Mouse (Mus musculus) midbrain, postnatal 0 days (tissue): ENCODE measurements around the gene Sez6l. TPM values are rescaled to one million over a fixed set of nuclear protein-coding genes. Genes with fewer than 3 reads are reported as not detected.

Source experiments
- ATAC-seq: fragments of 200-750 bp; cut with Nextera tagmentation; 2 replicates; pipeline ENCODE4 v1.8.0; 2017; ENCODE audit warnings: moderate number of reproducible peaks, mild to moderate bottlenecking, moderate TSS enrichment, moderate library complexity; ENCODE audit not compliant: low FRiP score
- DNase-seq: peaks from one replicate; pipeline ENCODE4 v3.0.0-alpha.2; 2015; ENCODE audit warnings: low spot score
- H3K27ac ChIP-seq: fragments of 300-500 bp; sonication (generic); 2 replicates; pipeline ENCODE4 v1.5.1; 2014; ENCODE audit warnings: low read depth, mild to moderate bottlenecking, low read length, mixed read lengths
- H3K27me3 ChIP-seq: fragments of 300-500 bp; sonication (generic); 2 replicates; pipeline ENCODE4 v1.6.1; 2014; ENCODE audit warnings: low read length, control low read depth, mixed read lengths; ENCODE audit not compliant: insufficient read depth
- H3K36me3 ChIP-seq: fragments of 300-500 bp; sonication (generic); 2 replicates; pipeline ENCODE4 v1.6.1; 2014; ENCODE audit warnings: low read length, control low read depth, mixed read lengths; ENCODE audit not compliant: insufficient read depth
- H3K4me1 ChIP-seq: fragments of 300-500 bp; sonication (generic); 2 replicates; pipeline ENCODE4 v1.6.1; 2014; ENCODE audit warnings: mild to moderate bottlenecking, control low read depth, antibody characterized with exemption, low read length, mixed read lengths; ENCODE audit not compliant: insufficient read depth
- H3K4me2 ChIP-seq: fragments of 300-500 bp; sonication (generic); 2 replicates; pipeline ENCODE4 v1.6.1; 2014; ENCODE audit warnings: low read depth, mild to moderate bottlenecking, low read length, mixed read lengths; ENCODE audit not compliant: poor library complexity, severe bottlenecking
- H3K4me3 ChIP-seq: fragments of 300-500 bp; sonication (generic); 2 replicates; pipeline ENCODE4 v1.5.1; 2014; ENCODE audit warnings: low read depth, mild to moderate bottlenecking, low read length, moderate library complexity
- H3K9ac ChIP-seq: fragments of 300-500 bp; sonication (generic); replicated peaks from 2 replicates; pipeline ENCODE4 v1.6.1; 2014; ENCODE audit warnings: mild to moderate bottlenecking, low read length, moderate library complexity, mixed read lengths; ENCODE audit not compliant: poor library complexity, severe bottlenecking
- H3K9me3 ChIP-seq: fragments of 300-500 bp; sonication (generic); 2 replicates; pipeline ENCODE4 v1.6.1; 2016; ENCODE audit warnings: low read length, control low read depth
- CTCF ChIP-seq: IDR thresholded peaks from 2 replicates; pipeline ENCODE4 v1.5.1; 2016; ENCODE audit warnings: antibody characterized with exemption, mild to moderate bottlenecking
- WGBS: fragments of 180-500 bp; shearing (Covaris S2); extraction: QIAGEN DNeasy Blood & Tissue Kit; methylation state at CpG from one replicate; pipeline ENCODE4 v1.1.7; 2014; 5-methylcytosine and 5-hydroxymethylcytosine counted together
- polyA plus RNA-seq: library from polyadenylated mRNA; unstranded; fragments of >200 nt; fragmentation: Nextera tagmentation; extraction: Ambion mirVana; gene quantifications from 2 replicates; pipeline ENCODE4 v1.2.1, GENCODE M21; 2015
- total RNA-seq: library from RNA; depleted of rRNA; stranded (reverse); fragments of >200 nt; gene quantifications from 2 replicates; pipeline ENCODE4 v1.2.3, GENCODE M21; 2014; rRNA removed

The Sez6l gene
- total RNA-seq (101 and 115 TPM in 2 replicates), polyA plus RNA-seq (60.7 and 65.7 TPM in 2 replicates)

- H3K27ac ChIP-seq, result peak within 1 kb of the TSS; percentile 87
- peak; percentile 61 for TF ChIP-seq CTCF
- no peaks in the 10 kb centered on the region for H3K36me3 ChIP-seq
- no peaks in the 10 kb centered on the region for H3K27me3 ChIP-seq
- peak within 1 kb of the TSS; percentile 82 for H3K4me2 ChIP-seq
- no peaks in the 10 kb centered on the region for H3K9me3 ChIP-seq
- peak; percentile 90 for DNase-seq
- WGBS, result under 1% methylated on average over 38 of the region's 50 CpGs
- peak; percentile 67 for ATAC-seq
- peak within 1 kb of the TSS; percentile 96 for H3K9ac ChIP-seq
- peak within 1 kb of the TSS; percentile 83 for H3K4me3 ChIP-seq
- peaks cover 17% of the 10 kb centered on the region; the same call in 1 of the 2 replicates for H3K4me1 ChIP-seq
These were observed at the start of gene Sez6l for GRCm38 (mm10) chr5:112576993-112577670. Gene Sez6l (minus strand): TSS chr5:112577185.

DNA sequence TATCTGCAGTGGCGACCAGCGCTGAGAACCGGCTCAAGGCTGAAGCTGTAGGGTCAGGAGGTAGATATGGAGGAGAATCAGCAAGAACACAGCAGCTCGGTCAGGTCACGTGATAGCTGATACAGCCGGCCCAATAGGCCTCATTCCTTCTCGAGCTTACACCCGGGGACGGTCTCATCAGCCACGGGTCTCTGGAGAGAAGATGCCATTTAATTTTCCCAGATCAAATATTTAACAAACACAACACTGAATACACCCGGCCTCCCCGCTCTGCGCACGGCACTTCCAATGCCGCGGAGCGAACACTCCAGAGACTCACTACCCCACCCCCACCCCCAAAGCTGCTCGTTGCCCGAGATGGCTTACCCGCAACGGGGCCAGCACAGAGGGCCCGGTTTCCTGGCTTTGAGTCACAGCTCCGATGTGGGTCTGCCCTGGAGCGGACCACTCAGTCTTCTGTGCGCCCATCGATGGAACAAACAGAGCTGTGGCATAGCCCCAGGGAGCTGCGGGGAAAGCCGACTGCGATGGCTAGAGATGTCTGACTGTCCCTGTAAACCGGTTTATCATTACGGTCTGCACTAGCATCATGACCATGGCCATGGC, 48.7 kb upstream of the Sez6l start:
- Histone ChIP-seq H3K27me3 (no peaks in the 10 kb centered on the region), H3K4me3 (no peak overlapping the region), H3K9me3 (no peaks in the 10 kb centered on the region), H3K4me1 (peaks cover 9% of the 10 kb centered on the region), H3K4me2 (no peak overlapping the region), H3K9ac (no peak overlapping the region), H3K36me3 (no peaks in the 10 kb centered on the region), H3K27ac (no peak overlapping the region)
- no peak for TF ChIP-seq CTCF
- no peak for DNase-seq
- 0 out of 2 replicates have a peak, but pooled peaks have one; percentile 17 for ATAC-seq
- WGBS, result 31% methylated on average over 31 of the region's 31 CpGs

DNA sequence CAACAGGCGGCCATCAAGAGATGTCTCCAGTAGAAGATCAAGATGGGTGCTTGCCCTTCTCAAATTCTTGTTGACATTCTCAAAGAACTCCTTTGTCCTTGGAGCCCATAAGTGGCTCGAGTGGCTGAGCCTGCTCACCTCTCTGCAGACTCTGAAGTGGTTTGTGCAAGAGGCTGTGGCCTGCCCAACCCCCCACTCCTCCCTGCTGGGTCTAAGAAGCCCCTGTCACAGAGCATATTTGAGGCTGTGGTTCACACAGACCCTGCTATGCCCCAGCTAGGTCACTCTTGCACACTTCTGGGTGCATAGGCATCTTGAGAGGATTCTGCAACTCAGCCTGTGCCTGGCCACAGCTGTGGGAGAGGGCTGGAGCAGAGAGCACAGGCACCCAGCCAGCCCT, 46.0 kb upstream of the Sez6l start:
- TF ChIP-seq CTCF, result no peak
- Histone ChIP-seq H3K4me3 (no peak overlapping the region), H3K4me1 (peaks cover 6% of the 10 kb centered on the region), H3K4me2 (no peak overlapping the region), H3K27ac (peak overlapping the region; percentile 38; the same call in 1 of the 2 replicates), H3K36me3 (no peaks in the 10 kb centered on the region), H3K9me3 (no peaks in the 10 kb centered on the region), H3K9ac (no peak overlapping the region), H3K27me3 (no peaks in the 10 kb centered on the region)
- WGBS, result 47% methylated on average over 2 of the region's 2 CpGs
- ATAC-seq (no peak), DNase-seq (no peak)

- Histone ChIP-seq H3K4me2 (no peak overlapping the region), H3K9me3 (no peaks in the 10 kb centered on the region), H3K4me1 (peaks cover 6% of the 10 kb centered on the region; the same call in 1 of the 2 replicates), H3K36me3 (no peaks in the 10 kb centered on the region), H3K4me3 (no peak overlapping the region), H3K9ac (no peak overlapping the region), H3K27me3 (no peaks in the 10 kb centered on the region), H3K27ac (no peak overlapping the region)
- WGBS, result 67% methylated on average over 3 of the region's 3 CpGs
- TF ChIP-seq CTCF, result no peak
- DNase-seq (no peak), ATAC-seq (no peak)
These were observed 43.3 kb upstream of the Sez6l start for GRCm38 (mm10) chr5:112620256-112620655.

DNA sequence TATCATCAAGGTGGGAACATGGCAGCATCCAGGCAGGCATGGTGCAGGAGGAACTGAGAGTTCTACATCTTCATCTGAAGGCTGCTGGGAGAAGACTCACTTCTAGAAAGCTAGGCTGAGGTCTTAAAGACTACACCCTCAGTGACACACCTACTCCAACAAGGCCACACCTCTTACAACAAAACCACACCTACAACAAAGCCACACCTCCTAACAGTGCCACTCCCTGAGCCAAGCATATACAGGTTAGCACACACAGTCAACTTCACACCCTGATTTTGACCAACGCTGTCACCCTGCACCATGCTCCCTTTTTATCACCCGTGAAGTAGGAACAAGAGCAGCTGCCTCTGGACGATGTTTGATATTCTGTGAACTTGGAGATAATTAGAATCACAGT, 42.4 kb upstream of the Sez6l start:
- TF ChIP-seq CTCF, result no peak
- no peak overlapping the region for H3K9ac ChIP-seq
- no peak overlapping the region for H3K4me2 ChIP-seq
- no peaks in the 10 kb centered on the region for H3K36me3 ChIP-seq
- WGBS, result 80% methylated on average over 3 of the region's 3 CpGs
- ATAC-seq (no peak), DNase-seq (no peak)
- no peaks in the 10 kb centered on the region for H3K27me3 ChIP-seq
- no peak overlapping the region for H3K4me3 ChIP-seq
- no peak overlapping the region for H3K27ac ChIP-seq
- no peaks in the 10 kb centered on the region for H3K9me3 ChIP-seq
- H3K4me1 ChIP-seq, result peaks cover 11% of the 10 kb centered on the region; the same call in 1 of the 2 replicates
